In genomic region chr1:14464788-14465482, GRCm38 (mm10) we compare ENCODE assay signal across 11 mouse cellular contexts.
DNase-seq lines count a peak whose midpoint lies in the region; ATAC-seq lines count a peak whose summit lies in the region.
"Had no signal": no experiment of that assay in that cellular context is flagged by ENCODE, and none has a peak within 500 bp of the region (broad histone marks: within the 10 kb centered on the region; RNA-seq: fewer than 3 reads in every experiment).

No protein-coding gene starts in this region.

- H3K9me3 ChIP-seq in embryonic facial prominence, embryonic 15.5 days (replicated peaks) = no peaks in the 10 kb centered on the region
- no peaks in the 10 kb centered on the region for H3K9me3 ChIP-seq in kidney, embryonic 15.5 days (replicated peaks)
- H3K9me3 ChIP-seq: megakaryocyte, embryonic 14.5 days had no signal

- H3K9ac ChIP-seq in embryonic facial prominence, embryonic 15.5 days = no peak overlapping the region
- no peak overlapping the region for H3K9ac ChIP-seq in kidney, embryonic 15.5 days

- H3K27me3 ChIP-seq in embryonic facial prominence, embryonic 15.5 days = no peaks in the 10 kb centered on the region
- no peaks in the 10 kb centered on the region for H3K27me3 ChIP-seq in kidney, embryonic 15.5 days

- H3K27ac ChIP-seq in embryonic facial prominence, embryonic 15.5 days (replicated peaks) = peak overlapping the region; percentile 22
- peak overlapping the region; percentile 59 for H3K27ac ChIP-seq in kidney, embryonic 15.5 days

- H3K4me1 ChIP-seq in embryonic facial prominence, embryonic 15.5 days = no peaks in the 10 kb centered on the region
- H3K4me1 ChIP-seq in kidney, embryonic 15.5 days = peaks cover 20% of the 10 kb centered on the region

- no peak overlapping the region for H3K4me2 ChIP-seq in embryonic facial prominence, embryonic 15.5 days (replicated peaks)
- no peak overlapping the region for H3K4me2 ChIP-seq in kidney, embryonic 15.5 days

- intact Hi-C loops in heart, postnatal 14 days (cut with DNase I) = no loop called here

- no peak overlapping the region for H3K4me3 ChIP-seq in embryonic facial prominence, embryonic 15.5 days (replicated peaks)
- H3K4me3 ChIP-seq in kidney, embryonic 15.5 days (replicated peaks) = no peak overlapping the region
- H3K4me3 ChIP-seq: megakaryocyte, embryonic 14.5 days had no signal

- peak; percentile 5 to 13 for DNase-seq in heart, adult 18-20 months
- DNase-seq in heart, postnatal 14 days = no peak
- DNase-seq in 3134 (ENCODE audit: extremely low read depth, insufficient read length, low spot score) = peak; percentile 7
- no peak for DNase-seq in testis, postnatal 14 days (ENCODE audit: low spot score)
- no peak for DNase-seq in thymus, postnatal 0 days (ENCODE audit: low spot score)
- DNase-seq in right cerebral cortex, postnatal 10 days (ENCODE audit: low spot score in 2 of 2) = no peak
- DNase-seq: cerebellum, postnatal 36 days; layer of hippocampus, adult 9-11 months had no signal

- no peak for ATAC-seq in embryonic facial prominence, embryonic 15.5 days (ENCODE audit: insufficient number of reproducible peaks, low FRiP score, low TSS enrichment, low read depth)
- ATAC-seq in kidney, embryonic 15.5 days (replicated peaks; ENCODE audit: low FRiP score) = peak; percentile 95

- WGBS in embryonic facial prominence, embryonic 15.5 days = 26% methylated on average over 5 of the region's 5 CpGs
- WGBS in kidney, embryonic 15.5 days = 5% methylated on average over 5 of the region's 5 CpGs

- no peaks in the 10 kb centered on the region for H3K36me3 ChIP-seq in embryonic facial prominence, embryonic 15.5 days
- H3K36me3 ChIP-seq in kidney, embryonic 15.5 days = no peaks in the 10 kb centered on the region

Comparison
In these comparisons a context has a peak if more than half of its experiments do, and no peak if none do; other contexts are left out.
1. DNase-seq: peak in heart, adult 18-20 months (2 of 2) and 3134 (single experiment); none in heart, postnatal 14 days (0 of 2), testis, postnatal 14 days (single experiment), thymus, postnatal 0 days (single experiment) and right cerebral cortex, postnatal 10 days (0 of 2).